ENCODE assay signal across 8 mouse cellular contexts in the genomic region with DNA sequence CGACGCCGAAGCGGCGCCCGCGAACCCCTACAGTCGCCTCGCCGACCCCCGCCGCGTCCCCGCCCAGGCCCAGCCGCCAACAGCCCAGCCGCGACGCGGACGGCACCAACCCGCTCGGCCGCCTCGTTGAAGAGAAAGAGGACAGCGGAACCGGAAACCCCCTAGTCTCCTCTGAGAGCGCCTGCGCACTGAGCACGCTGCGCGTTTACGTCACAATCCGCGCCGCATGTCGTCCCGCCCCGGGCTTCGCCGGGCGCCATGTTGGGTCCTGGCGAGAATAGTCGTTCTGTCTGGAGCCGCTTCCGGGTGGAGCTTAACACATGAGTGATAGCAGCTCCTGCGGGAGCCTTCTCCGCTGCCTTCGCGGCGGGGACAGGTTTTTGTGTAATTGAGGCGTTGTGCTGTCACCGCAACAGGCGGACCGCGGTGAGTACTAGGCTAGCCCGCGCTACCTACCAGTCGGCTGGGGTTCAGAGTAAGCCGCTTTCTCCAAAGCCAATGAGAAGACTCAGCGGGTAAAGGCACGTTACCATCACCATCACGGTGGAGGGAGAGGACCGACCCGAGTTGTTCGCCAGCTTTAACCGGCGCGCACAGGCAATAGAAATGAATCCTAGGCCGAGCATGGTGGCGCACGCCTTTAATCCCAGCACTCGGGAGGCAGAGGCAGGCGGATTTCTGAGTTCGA. TPM values are rescaled to one million over a fixed set of nuclear protein-coding genes. Genes with fewer than 3 reads are reported as not detected.
DNase-seq lines count a peak whose midpoint lies in the region; ATAC-seq and TF ChIP-seq lines count a peak whose summit lies in the region.

TSS of gene Uba52 (minus strand) at position 574 of the 688 bp plus-strand sequence.

- ATAC-seq in cerebellum, adult (ENCODE audit: insufficient number of reproducible peaks, low FRiP score, low TSS enrichment) = peak; percentile 78
- ATAC-seq in forebrain, embryonic 14.5 days = peak; percentile 86
- ATAC-seq in neutrophil, adult 5-6 weeks (ENCODE audit: extremely low read depth, insufficient number of reproducible peaks, low FRiP score, poor library complexity, severe bottlenecking) = peak; percentile 75

- intact Hi-C loops in heart, postnatal 14 days (cut with DNase I) = loop anchor here (1.0 kb wide), 1 partner anchor 29 kb away; the partner anchor contains the start of gene Ell

- H3K4me2 ChIP-seq in forebrain, embryonic 14.5 days (ENCODE audit: low read length) = peak within 1 kb of the TSS; percentile 99

- H3K27me3 ChIP-seq in ES-Bruce4 (ENCODE audit: control insufficient read depth, insufficient read depth, low read length, poor library complexity, severe bottlenecking) = no peaks in the 10 kb centered on the region
- no peaks in the 10 kb centered on the region for H3K27me3 ChIP-seq in forebrain, embryonic 14.5 days (replicated peaks; ENCODE audit: control insufficient read depth, insufficient read depth, low read length)

- peak within 1 kb of the TSS; percentile 97 for H3K9ac ChIP-seq in ES-Bruce4 (ENCODE audit: low read depth, poor library complexity, severe bottlenecking)
- H3K9ac ChIP-seq in forebrain, embryonic 14.5 days (ENCODE audit: low read length) = peak within 1 kb of the TSS; percentile 97

- peak within 1 kb of the TSS; percentile 77 for H3K27ac ChIP-seq in ES-Bruce4 (ENCODE audit: insufficient read depth, low read length)
- H3K27ac ChIP-seq in forebrain, embryonic 14.5 days (ENCODE audit: low read depth, low read length) = peak within 1 kb of the TSS; percentile 93

- peak within 1 kb of the TSS; percentile 96 for H3K4me3 ChIP-seq in ES-Bruce4 (ENCODE audit: low read depth, low read length)
- H3K4me3 ChIP-seq in forebrain, embryonic 14.5 days (ENCODE audit: low read depth, low read length) = peak within 1 kb of the TSS; percentile 97
- H3K4me3 ChIP-seq in lung, adult 2 months (replicated peaks; ENCODE audit: extremely low read depth, low read depth, low read length) = peak within 1 kb of the TSS; percentile 98

- H3K36me3 ChIP-seq in ES-Bruce4 (ENCODE audit: control insufficient read depth, insufficient read depth, low read length, poor library complexity, severe bottlenecking) = peaks cover 48% of the 10 kb centered on the region
- peaks cover 39% of the 10 kb centered on the region for H3K36me3 ChIP-seq in forebrain, embryonic 14.5 days (ENCODE audit: control insufficient read depth, insufficient read depth, low read length)

- 2% methylated on average over 74 of the region's 74 CpGs for WGBS in forebrain, embryonic 14.5 days
- under 1% methylated on average over 74 of the region's 74 CpGs for WGBS in lung, adult 2 months

- peak; percentile 83 for TF ChIP-seq POLR2A in ES-Bruce4 (IDR thresholded peaks at IDR 0.05; ENCODE audit: insufficient read depth, low read length)
- peak; percentile 81; the same call in 1 of the 2 replicates for TF ChIP-seq POLR2A in lung, adult 2 months (IDR thresholded peaks at IDR 0.05; ENCODE audit: borderline replicate concordance, extremely low read depth, low read depth, low read length)

- TF ChIP-seq CTCF in ES-Bruce4 (IDR thresholded peaks at IDR 0.05; ENCODE audit: low read depth, low read length) = no peak
- no peak for TF ChIP-seq CTCF in lung, adult 2 months (IDR thresholded peaks at IDR 0.05; ENCODE audit: insufficient read depth, low read length)

- H3K9me3 ChIP-seq in ES-Bruce4 (replicated peaks; ENCODE audit: control insufficient read depth, insufficient read depth, low read length, poor library complexity, severe bottlenecking) = no peaks in the 10 kb centered on the region
- H3K9me3 ChIP-seq in forebrain, embryonic 14.5 days (replicated peaks; ENCODE audit: control insufficient read depth, low read length) = no peaks in the 10 kb centered on the region

- no peaks in the 10 kb centered on the region for H3K4me1 ChIP-seq in ES-Bruce4 (ENCODE audit: control insufficient read depth, insufficient read depth, low read length)
- peaks cover 16% of the 10 kb centered on the region for H3K4me1 ChIP-seq in forebrain, embryonic 14.5 days (ENCODE audit: control insufficient read depth, insufficient read depth, low read length)
- H3K4me1 ChIP-seq in lung, adult 2 months (ENCODE audit: control insufficient read depth, insufficient read depth, low read length) = peaks cover 18% of the 10 kb centered on the region

- DNase-seq in forebrain, embryonic 14.5 days (ENCODE audit: low spot score) = peak; percentile 99
- peak; percentile 96 to 98 for DNase-seq in heart, postnatal 14 days
- DNase-seq in layer of hippocampus, adult 18-20 months (ENCODE audit: low spot score in 2 of 2) = peak; percentile 98
- DNase-seq in lung, adult 2 months = peak; percentile 96
- DNase-seq in thymus, adult 18-20 months = peak; percentile 96 to 97

- TF ChIP-seq EP300 in ES-Bruce4 (IDR thresholded peaks at IDR 0.05; ENCODE audit: insufficient read depth, low read depth, low read length) = no peak

RNA-seq across cellular contexts. Expression of gene Uba52, which starts in this region (rescaled TPM):
- polyA plus RNA-seq in ES-Bruce4 (2011; ENCODE audit: insufficient read depth, insufficient read length, low read depth, missing spikeins) = 1,157 and 1,272 TPM in 2 replicates
- polyA plus RNA-seq in forebrain, embryonic 14.5 days (2014; fragmentation: Nextera tagmentation; extraction: Ambion mirVana) = 709 and 911 TPM in 2 replicates
- total RNA-seq in heart, postnatal 14 days (2021) = 1,000 to 10,000 TPM; 1,458 to 1,541 TPM
- total RNA-seq in layer of hippocampus, adult 18-20 months (2021) = 1,000 to 10,000 TPM; 1,062 to 1,079 TPM
- 370 and 371 TPM in 2 replicates for polyA plus RNA-seq in lung, adult 2 months (2012; rRNA removed)
- 720 and 1,162 TPM in 2 replicates for total RNA-seq in neutrophil, adult 5-6 weeks (2017)

Comparison
In these comparisons a context has a peak if more than half of its experiments do, and no peak if none do; other contexts are left out.
1. Peak in every context shown above with its lines: DNase-seq, ATAC-seq, H3K4me3 ChIP-seq and H3K27ac ChIP-seq.